Mouse (Mus musculus): Measurements from ENCODE around the gene Rnf19b.

- TF ChIP-seq GATA1 (IDR thresholded peaks at IDR 0.05; ENCODE audit: low read length) (no peak), TAL1 (IDR thresholded peaks at IDR 0.05; ENCODE audit: low read length) (no peak)
Observed at GRCm38 (mm10) chr4:129068848-129069247, 10.8 kb downstream of the Rnf19b start.

Data from erythroblast, embryonic 14.5 days (primary cell).